Mouse (Mus musculus) adipocyte (in vitro differentiated cells): ENCODE measurements at regions not wholly inside any gene's neighbourhood (a gene's known extent, or its start where the extent isn't known, plus 50 kb on each side); places are given as distances from the start of the nearest gene placed in this dataset.

Experiments used
- DNase-seq: peaks from one replicate; pipeline ENCODE4 v3.0.0-alpha.2; 2016; ENCODE audit warnings: low spot score

DNA sequence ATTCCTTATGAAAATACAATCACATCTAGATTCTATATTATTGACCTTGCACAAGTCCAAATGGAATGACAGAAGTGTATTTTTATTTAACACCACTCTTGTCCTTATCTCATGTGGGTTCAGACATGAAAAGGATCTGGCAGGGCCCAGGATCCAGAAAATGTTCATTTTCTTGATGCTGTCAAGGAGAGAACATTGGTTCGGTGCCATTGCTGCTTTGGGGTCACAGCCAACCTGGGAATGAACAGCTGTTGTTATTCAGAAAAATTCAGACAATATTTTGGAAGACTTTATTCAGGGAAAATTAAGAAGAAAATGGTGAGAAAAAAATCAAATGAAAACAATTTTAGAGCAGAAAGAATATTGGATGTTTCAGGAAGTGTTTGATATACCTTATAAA, 590.0 kb downstream of the Iqcm start:
- DNase-seq: no peak

DNA sequence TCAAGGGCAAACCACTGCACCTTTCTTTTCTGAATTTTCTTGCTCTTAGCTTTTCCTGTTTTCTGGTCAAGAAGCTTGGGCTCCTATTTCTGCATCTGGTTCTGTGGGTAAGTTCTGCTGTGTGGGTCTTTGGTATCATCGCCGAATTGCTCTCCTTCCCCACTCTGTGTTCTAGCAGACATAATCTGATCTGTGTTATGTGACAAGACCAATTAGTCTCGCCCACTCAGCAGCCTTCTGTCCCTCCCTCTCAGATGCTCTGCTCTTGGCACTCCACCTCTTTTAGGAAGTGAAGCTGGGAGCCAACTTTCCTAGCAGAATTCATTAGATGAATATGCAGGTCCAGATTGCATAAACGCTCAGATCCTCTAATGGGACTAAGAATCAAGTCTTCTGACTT, 603.5 kb downstream of the Iqcm start:
- DNase-seq: no peak

DNA sequence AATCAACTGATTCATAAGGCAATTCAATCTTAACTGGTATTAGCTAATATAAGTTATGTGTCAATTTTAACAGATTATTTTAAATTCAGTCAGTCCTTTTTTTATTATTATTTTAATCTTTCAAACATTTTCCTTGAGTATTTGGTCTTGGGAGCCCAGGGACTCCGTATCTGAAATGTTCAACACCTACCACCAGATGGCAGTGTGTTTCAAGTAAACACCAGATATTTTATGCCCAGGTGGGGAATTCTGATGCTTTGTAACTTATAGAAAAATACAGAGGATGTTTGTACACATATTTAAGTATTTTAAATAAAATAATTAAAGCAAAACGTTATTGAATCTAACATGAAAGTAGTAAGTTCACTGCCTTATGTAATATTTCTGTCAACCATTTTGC, 619.2 kb downstream of the Iqcm start:
- DNase-seq: peak; percentile 59

DNA sequence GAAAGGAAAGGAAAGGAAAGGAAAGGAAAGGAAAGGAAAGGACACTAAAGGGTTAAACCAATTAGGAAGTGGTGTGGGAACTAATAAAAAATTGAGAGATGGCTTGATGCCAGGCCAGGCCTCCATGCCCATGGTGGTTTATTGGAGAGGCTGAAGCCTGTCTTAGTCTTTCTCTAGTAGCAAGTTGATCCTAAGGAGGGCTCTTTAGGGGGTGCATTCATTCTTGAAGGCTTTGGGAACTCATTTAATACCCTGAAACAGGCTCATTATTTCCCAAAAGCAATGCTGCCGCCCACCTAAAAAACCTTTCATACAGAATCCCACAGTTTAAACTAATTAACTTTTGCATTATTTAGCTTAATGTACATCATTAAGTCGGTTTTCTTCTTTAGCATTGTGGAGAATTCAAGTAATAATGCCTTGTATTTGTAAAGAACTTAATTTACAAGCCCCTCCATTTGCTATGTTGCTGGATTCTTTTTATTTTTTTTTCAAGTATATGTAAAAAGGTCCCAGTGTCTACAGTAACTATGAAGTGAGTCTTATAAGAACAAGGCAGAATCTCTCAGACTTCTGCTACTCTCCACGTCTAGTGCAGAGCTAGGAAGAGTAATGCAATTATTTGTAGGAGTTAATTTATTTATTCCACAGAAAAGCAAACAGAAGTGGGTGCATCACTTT, 624.3 kb downstream of the Iqcm start:
- no peak for DNase-seq

DNA sequence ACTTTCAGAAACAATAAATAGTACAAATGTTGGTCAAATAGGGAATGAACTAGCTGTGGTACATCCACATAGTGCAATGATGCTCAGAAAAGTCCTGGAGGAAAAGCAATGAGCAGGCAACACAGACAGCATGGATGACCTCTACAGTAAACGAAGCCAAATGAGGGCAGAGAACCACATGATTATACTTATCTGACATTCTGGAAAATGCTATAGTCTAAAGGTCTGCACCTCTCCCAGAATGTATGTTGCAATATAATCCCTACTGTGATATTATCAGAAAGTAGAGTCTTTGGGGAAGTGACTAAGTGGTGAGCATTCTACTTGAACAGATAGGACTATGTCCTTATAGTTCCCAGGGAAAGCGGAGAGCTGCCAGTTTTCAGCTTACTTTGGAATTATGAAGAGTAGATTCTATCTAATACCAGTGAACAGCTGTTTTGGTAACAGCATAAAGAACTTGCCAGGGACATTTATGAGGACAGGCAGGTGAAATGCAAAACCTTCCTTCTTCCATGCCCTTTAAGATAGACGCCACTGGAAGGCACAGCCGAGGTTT, 672.2 kb downstream of the Iqcm start:
- no peak for DNase-seq

DNA sequence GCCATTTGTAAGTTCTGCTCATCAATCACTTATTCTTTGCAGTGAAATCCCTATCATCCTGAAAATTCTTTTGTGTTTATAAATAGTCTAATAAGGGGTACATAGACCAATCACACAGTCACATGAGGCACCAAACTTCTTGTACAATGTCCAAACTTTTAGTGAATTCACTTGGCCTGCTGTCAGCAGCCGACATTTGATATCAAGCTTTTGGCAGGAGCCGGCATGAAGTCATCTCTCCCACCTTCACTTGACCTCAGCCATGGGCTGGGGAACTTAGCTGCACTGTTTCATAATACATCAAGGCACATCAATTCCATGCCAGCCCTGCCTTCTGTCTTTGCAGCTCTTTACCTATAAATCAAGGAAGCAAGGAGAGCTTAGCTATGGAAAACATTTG, 679.0 kb downstream of the Iqcm start:
- DNase-seq: no peak

DNA sequence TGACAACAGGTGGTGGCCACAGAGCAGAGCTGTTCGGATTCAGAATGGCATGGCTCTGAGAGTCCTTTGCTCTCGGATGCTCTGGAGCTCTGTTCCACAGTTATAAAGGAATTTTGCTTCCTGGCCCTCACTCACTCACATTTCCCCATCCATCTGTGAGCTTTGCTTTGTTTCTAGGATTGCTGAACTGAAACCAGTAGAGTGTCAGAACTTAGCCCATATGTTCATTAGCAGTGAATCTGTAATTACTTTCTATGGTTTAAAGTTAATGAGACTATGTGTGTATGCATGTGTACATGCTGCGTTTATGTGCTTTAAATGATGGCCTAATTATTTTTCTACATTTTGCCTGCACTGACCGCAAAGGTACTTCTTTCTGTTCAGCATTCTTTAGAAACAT, 688.7 kb downstream of the Iqcm start:
- DNase-seq: no peak

DNA sequence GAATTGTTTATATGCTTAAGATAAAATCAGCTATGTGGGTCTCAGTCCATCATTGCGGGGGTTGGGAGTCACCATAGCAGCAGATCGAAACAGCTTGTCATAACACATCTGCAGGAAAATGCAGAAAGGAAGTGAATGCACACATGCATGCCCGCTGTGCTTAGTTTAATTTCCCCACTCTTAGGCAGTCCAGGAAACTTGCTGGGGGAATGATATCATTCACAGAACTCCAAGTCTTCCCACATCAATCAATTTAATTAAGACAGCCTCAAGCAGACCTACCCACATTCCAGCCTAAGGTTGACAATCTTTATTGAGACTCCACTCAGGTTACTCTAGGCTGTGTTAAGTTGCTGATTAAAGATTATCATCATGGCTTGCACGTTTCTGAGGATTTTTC, 700.2 kb downstream of the Iqcm start:
- no peak for DNase-seq

DNA sequence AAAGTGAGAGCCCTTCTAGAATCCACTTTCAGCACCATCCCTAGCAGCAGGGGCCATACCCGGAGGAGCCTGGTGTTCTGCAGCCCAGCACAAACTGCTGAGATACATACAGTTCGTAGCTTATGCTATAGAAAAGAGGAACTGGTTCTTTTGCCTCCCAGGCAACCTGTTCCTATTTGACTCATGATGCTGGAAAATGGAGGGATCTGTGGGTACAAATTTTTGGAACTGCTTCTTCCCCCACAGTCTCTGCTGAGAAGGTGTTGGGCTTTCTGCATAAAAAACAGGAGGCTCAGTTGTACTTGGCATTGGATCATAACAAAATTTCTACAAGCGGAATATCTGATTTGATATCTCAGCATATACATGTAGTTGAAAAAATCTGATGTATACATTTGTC, 716.7 kb upstream of the Nr3c2 start:
- DNase-seq: no peak

DNA sequence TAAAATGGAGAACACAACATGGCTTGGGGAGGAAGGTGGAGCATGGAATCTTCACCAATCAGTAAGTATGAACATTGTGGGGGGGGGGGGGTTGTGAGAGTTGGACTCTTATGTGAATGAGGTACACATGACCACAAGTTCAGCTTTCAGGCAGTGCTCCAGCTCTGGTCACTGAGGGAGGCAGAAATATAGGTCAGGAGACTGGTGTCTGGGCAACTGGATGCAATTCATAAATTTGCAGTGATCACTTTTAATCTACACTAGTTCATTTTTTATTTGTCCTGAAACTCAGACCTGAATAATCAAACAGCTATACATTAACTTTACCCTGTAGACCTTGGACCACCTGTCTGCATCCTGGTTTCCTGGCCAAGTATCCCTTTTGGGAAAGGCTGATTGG, 715.4 kb upstream of the Nr3c2 start:
- no peak for DNase-seq

DNA sequence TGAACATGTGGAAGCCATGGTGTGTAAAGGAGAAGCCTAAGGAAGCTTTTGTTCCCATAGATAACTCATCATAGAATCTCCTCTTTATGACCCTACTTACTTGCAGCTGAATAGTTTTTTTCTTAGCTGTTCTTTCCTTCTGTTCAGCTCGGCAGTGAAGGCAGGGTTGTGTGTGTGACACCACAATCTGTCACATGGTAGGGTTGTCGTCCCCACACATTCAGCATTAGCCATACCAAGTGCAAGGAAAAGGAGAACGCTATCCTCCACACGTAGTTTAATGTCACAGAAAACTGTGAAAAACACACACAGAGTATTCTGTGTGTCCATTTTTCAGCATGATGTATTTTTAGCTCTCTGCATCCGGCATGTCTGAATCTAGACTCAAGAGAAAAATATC, 711.9 kb upstream of the Nr3c2 start:
- no peak for DNase-seq

DNA sequence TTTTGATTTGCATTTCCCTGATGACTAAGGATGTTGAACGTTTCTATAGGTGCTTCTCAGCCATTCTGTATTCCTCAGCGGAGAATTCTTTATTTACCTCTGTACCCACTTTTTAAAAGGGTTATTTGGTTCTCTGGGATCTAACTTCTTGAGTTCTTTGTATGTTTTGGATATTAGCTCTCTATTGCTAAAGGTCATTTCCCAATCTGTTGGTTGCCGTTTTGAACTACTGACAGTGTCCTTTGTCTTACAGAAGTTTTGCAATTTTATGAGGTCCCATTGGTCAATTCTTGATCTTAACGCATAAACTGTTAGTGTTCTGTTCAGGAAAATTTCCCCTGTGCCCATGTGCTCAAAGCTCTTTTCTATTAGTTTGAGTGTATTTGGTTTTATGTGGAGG, 687.4 kb upstream of the Nr3c2 start:
- no peak for DNase-seq

DNA sequence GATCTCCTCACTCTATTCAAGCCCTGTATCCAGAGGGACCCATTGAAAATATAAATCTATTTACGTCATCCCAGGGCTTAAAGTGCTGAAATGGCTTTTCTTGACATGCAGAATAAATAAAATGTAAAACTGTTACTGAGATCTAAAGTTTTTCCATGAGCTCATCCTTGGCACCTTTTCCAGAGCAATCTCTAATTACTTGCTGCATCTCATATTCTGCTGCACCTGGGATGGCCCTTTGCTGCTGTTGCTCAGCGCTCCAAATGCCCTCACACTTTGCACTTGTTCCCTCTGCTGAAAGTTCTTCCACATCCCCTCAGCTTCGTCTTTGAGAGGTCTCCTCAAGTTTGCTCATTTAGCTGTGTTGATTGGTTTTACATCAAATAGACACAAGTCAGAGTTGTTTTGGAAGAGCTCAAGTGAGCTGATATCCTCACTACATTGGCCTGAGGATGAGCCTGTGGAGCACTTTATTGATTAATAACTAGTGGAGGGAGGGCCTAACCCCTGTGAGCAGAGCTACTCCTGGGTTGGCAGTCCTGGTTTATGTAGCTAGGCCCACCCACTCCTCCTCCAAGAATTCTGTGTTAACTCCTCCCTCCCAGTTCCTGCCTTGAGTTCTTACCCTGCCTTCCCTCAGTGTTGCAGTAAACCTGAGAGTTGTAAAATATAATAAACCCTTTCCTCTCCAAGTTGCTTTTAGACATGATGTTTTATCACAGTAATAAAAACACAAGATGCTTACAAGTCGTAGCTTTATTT, 681.2 kb upstream of the Nr3c2 start:
- DNase-seq: no peak

DNA sequence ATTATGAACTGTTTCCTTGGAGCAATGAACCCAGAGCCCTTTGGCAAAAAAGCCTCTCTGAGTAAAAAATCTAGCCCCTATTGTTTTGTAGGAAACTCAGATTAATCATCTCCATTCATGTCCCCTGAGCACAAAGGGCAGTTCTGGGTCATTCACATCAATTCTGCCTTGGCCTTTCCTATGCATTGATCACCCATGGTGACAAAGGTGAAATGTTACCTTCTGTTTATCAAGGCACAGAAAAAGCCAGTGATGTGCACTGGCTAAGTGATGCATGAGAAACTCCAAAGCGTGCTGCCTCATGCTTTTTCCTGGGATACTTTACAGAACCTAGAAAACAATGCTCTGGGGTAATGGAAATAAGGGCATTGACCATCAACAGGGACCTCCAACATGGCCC, 668.4 kb upstream of the Nr3c2 start:
- no peak for DNase-seq

DNA sequence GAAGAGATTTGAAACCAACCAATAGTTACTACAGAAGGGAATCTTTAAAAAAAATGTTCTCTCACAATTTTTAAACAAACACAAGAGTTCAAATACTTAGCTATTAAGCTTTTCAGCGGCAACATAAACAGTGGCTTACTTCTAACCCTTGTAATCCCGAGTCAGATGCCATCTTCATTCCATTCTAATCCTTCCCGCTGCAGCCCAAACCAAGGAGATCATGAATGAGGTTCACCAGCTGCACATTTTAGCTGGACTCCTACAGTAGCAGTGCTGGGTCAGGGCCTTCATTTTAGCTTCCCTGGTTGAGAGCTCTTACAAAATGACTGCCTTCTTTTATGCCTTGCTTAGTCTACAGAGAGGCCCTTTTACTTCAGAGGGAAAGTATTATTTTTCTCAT, 650.0 kb upstream of the Nr3c2 start:
- no peak for DNase-seq

DNA sequence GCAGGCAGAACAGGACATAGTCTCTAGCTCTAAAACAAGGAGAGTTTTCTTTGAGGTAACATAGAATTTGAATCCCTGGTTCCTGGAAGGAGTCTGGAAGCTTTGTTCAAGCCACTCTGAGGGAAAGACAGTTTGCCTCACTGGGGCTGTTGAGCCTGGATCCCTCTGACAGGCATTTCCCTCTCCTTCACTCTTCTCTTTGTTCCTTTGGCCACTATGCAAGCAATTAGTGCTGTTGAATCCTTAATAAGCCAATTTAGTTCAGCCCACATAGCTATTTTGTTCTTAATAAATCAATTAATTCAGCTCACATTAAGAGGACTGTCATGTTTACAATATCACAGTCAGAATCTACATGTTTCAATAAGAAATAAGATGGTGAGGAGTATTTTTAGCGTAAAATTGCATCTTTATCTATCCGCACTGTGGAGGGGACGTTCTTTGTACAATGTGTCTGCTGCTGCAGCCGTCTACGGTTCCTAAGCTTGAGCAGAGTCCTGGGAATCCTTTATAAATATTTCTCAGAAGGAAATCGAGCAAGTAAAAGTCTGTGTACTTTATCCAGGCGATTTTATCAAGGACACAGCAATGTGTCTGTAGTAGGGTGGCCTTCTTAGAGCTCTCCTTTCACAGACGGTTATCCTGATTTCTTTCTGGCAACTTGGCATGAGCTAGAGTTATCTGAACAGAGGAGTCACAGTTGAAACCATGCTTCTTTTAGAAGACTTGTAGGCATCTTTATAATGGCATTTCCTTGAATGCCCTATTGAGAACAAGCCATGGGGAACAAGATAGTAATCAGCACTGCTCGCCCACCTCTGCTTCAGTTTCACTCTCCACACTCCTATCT, 646.9 kb upstream of the Nr3c2 start:
- no peak for DNase-seq
